Mouse (Mus musculus): ENCODE measurements at regions not wholly inside any gene's neighbourhood (a gene's known extent, or its start where the extent isn't known, plus 50 kb on each side); places are given as distances from the start of the nearest gene placed in this dataset.

DNA sequence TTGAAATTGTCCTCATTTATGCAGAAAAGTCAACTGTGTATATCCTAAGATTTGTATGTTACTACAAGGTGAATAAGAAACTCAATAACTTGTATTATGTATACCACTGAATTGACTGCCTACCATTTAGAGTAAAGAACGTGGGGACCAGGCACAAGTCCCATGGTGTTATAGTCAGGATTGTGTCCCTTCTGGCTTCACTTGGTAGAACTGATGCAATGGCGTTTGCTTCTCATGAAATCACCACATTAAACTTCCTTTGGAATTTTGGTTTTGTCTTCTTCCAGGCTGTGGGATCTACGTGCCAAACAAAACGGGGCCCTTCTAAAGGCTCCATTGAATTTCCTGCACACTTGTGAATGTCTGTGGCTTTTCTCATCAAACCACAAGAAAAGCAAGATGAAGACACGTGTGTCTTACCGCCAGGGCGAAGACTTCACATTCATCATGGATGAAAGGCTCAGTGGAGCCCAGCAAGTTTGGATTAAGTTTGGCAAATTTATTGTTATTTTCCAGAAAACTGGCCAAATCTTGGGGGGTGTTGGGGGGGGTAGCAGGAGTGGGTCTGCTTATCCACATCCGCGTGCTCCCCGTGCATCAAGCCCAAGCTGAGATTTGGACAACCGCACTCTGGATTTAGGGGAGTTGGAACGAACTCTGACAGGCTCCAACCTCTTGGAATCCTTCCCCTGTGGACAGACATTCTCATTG is 353.3 kb downstream of the Ankrd50 start:
- DNase-seq (ENCODE audit: low read depth): no peak

DNA sequence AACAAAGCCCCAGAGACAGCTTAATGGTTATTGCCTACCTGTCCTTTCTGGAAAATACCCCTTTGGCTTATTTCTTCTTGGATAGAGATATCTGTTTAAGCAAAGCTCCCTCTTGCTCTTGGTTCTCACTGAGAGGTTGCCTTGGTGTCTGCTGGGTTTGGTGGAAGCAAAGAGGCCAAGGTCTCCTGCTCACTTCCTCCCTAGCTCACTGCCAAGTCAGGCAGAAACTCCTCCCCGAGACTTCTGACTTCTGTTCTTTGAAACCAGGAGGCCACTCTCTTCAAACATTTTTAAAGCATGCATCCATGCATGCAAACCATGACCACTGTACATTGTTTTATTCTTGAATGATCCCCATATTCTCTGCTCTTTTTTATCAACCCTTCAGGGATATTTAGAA is 354.6 kb downstream of the Ankrd50 start:
- no peak for DNase-seq (ENCODE audit: low read depth)

DNA sequence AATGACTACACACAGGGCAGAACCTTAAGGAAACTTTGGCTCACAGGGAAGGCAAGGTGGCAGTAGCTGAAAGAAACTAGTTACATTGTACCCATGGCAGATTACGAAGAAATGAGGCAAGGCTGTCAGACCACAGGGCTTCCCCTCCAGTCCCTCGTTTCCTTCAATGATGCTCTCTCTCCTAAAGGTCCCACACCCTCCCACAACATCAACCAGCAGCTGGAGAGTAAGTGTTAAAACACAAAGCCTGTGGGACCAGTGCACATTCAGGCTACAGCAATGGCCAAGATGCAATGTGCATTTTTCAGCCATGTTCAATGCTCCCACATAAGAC is 355.5 kb downstream of the Ankrd50 start:
- no peak for DNase-seq (ENCODE audit: low read depth)

GRCm38 (mm10) chr3:38128486-38129166 is 356.0 kb downstream of the Ankrd50 start:
- no peak for DNase-seq (ENCODE audit: low read depth)

- DNase-seq (ENCODE audit: low read depth): no peak
These were observed 368.4 kb downstream of the Ankrd50 start for GRCm38 (mm10) chr3:38116071-38116787.

GRCm38 (mm10) chr3:38112568-38112967 is 372.1 kb downstream of the Ankrd50 start:
- no peak for DNase-seq (ENCODE audit: low read depth)

GRCm38 (mm10) chr3:38105022-38105857 is 379.4 kb downstream of the Ankrd50 start:
- DNase-seq (ENCODE audit: low read depth): no peak

DNA sequence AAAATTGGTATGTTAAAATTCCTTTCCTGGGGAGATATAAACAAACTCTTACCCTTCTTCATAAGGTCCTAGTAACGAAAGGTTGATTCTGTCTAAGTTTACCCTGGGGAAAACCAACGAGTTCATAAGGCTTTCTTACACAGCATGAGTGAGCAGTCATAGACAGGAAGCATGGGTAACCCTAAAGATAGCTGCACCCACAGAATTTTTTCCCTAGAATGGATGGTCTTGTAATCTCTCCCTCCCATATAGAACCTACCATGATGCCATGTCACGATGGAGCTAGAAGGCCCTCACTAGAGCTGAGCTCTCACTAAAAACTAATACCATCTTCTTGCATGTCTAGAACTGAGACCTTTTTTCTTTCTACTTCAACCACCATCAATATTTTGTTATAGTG is 380.1 kb upstream of the Gm5148 start:
- no peak for DNase-seq (ENCODE audit: low read depth)

DNA sequence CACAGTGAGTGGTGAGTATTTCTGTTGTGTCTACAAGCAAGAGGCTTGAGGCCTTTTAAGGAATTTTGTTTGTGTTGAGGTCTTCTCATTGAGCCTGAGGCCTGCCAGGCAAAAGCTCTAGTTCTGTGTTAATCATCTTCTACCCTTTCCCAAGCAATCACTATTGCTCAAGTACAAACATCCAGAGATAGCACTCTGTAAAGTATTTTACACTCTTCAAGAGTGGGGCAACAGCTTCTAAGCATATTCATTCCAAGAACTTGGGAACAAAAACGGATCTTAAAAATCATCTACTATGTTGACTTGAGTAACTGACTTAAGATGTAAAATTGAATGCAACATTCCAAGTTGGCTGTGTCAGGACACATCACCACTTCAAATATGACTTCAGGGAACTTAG is 378.7 kb upstream of the Gm5148 start:
- DNase-seq (ENCODE audit: low read depth): no peak

GRCm38 (mm10) chr3:38102181-38102580 is 377.9 kb upstream of the Gm5148 start:
- no peak for DNase-seq (ENCODE audit: low read depth)

DNA sequence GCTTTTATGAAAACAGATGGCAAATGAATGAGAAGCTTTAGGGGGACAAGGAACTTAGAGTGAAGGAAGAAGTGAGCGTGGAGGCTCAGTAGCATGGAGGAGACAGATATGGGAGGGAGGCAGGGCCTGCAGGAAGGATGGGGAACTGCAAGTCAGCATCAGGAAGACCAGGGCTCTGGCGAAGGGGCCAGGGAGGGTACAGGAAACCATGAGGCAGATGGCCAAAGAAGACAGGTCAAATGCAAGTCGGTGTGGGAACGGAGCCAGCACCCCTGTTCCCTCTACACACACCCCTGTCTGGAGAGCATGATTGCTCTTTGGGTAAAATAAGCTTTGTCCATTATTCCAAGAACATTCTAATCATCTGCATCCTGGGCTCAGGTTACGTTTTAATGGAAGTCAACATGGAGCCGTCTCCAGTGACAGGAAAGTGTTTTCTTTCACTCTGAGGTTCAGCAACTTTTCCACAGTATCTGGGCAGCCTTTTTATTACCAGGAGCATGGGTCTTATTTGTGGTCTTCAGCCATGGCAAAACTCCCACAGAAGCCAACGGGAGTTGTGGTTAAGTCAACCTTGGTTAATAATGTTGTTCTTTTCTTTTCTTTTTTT is 370.2 kb upstream of the Gm5148 start:
- peak; percentile 3 for DNase-seq (ENCODE audit: low read depth)

- no peak for DNase-seq (ENCODE audit: low read depth)
These were observed 360.3 kb upstream of the Gm5148 start for GRCm38 (mm10) chr3:38084548-38084947.

GRCm38 (mm10) chr3:38082386-38082785 is 358.1 kb upstream of the Gm5148 start:
- DNase-seq (ENCODE audit: low read depth): no peak

DNA sequence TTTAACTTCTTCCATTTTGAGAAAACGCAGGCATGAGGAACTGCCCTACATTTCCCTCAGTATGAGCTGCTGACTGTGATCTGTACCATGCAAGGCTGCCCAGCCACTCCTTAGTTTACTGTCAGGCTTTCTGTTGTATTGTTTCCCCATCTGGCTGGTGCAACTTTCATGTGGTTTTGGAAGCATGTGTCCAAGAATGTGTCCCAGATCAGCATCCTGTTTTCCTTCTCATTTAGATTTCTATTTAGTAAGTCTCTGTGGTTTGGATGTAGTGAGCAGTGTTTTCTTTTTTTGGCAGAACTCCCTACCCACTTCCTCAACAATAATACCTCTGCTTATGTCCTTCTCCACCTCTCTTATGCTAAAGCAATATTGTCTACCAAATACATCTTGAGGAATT is 352.5 kb upstream of the Gm5148 start:
- DNase-seq (ENCODE audit: low read depth): no peak

- DNase-seq (ENCODE audit: low read depth): no peak
These were observed 349.7 kb upstream of the Gm5148 start for GRCm38 (mm10) chr3:38073946-38074345.

GRCm38 (mm10) chr3:38055627-38056026 is 331.3 kb upstream of the Gm5148 start:
- DNase-seq (ENCODE audit: low read depth): no peak

- DNase-seq (ENCODE audit: low read depth): no peak
These were observed 328.7 kb upstream of the Gm5148 start for GRCm38 (mm10) chr3:38052941-38053340.

GRCm38 (mm10) chr3:38051748-38052147 is 327.5 kb upstream of the Gm5148 start:
- DNase-seq (ENCODE audit: low read depth): no peak

DNA sequence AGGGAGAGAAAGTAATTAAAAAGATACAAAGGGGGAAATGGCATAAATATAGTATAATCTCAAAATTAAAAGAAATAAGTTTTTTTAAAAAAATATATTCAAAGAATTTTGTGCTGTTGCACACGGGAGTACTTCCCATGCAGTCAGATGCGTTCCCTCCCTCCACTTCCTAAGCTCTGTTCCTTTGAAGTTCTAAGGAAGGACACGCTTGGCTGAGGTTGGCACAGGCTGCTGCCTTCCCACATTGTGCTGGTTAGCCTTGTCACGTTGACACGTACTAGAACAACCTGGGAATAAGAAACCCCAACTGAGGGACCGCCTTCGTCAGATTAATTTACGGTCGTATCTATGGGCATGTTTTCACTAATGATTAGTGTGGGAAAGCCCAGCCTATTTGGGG is 326.6 kb upstream of the Gm5148 start:
- no peak for DNase-seq (ENCODE audit: low read depth)

DNA sequence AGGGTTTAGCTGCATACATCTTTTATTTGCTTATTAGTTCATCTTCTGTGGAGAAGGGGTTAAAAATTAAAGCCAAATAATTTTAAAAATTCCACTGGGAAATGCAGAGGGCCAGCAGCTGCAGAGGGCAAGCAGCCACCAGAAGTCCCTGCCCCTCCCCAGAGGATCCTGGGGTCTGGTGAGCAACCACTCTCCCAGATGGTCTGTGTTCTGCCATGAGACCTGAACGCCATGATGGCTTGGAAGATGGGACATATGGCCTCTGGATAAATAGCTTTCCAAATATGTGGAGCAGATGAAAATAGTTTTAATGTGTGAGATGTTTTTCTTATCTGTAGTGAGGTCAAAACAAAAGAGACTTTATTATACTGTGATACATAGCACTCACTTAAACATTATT is 326.1 kb upstream of the Gm5148 start:
- DNase-seq (ENCODE audit: low read depth): no peak

- peak; percentile 21 for DNase-seq (ENCODE audit: low read depth)
These were observed 325.0 kb upstream of the Gm5148 start for GRCm38 (mm10) chr3:38049290-38049689.

DNA sequence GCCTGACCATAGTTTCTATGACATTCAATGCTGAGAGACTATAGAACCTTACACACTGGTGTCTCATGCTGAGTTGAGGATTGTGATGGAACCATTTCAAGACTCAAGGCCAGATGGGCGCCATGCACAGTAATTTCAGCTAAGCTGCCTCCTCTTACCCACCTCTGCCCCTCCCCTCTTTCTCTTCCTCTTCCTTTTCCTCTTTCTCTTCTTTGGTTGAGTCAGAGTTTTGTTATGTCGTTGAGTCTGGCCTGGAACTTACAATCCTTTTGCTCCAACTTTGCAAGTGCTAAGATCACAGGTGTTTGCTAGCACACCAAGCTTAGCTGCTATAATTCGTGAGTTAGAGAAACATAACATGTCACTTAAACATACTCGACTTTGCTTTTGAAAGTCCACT is 323.2 kb upstream of the Gm5148 start:
- no peak for DNase-seq (ENCODE audit: low read depth)
